Mouse (Mus musculus): ENCODE measurements around the gene Tmem217.

Gene Tmem217

GRCm38 (mm10) chr17:29488257-29488977 lies 63.8 kb downstream of the Tmem217 start:
- no peak for DNase-seq (ENCODE audit: low spot score in 2 of 2)

DNA sequence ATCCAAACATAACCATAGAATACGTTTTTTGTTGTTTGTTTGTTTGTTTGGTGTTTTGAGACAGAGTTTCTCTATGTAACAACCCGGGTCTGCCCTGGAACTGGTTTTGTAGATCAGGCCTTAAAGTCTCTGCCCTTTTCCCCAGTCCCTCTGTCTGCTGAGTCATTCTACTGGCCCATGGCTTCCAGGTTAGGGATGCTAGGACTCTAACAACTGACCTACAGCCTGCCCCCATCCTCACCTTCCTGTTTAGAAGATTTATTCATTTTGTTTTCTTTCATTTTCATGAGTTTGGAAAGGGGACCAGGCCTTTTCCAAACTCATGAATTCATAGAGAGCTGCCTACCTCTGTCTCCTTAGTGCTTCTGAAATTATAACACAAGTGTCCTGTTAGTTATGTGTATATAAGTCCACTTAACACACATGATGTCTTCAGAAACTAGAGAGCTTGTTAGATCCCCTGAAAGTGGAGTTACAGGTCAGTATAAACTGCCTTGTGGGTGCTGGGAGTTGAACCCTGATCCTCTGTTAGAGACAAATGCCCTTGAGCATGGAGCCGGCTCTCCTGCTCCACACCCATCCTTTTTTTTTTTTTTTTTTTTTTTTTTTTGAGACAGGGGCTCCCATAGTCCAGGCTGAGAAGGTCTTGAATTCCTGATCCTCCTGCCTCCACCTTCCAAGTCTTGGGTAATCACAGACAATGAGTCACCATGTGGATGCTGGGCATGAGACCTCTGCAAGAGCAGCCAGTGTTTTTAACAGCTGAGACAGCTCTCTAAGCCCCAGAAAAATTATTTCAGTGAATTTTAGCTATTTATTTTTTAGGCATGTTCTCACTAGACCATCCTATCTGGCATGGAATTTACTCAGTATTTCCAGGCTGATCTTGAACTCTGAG lies 66.6 kb downstream of the Tmem217 start:
- DNase-seq (ENCODE audit: low spot score in 2 of 2) = no peak

DNA sequence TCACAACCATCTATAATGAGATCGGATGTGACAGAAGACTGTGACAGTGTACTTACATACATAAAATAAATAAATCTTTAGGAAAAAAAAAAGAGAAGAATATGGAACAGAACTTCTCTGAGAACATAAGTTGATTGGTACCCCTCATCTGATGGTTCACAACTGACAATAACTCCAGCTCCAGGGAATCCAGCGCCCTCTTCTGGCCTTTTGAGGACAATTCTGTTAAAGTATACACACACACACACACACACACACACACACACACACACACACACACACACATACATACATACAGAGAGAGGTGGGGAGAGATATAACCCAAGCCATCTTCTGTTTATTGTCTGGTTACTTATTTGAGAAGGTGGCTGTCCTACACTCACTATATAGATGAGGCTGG lies 67.8 kb downstream of the Tmem217 start:
- DNase-seq (ENCODE audit: low spot score in 2 of 2) = no peak

DNA sequence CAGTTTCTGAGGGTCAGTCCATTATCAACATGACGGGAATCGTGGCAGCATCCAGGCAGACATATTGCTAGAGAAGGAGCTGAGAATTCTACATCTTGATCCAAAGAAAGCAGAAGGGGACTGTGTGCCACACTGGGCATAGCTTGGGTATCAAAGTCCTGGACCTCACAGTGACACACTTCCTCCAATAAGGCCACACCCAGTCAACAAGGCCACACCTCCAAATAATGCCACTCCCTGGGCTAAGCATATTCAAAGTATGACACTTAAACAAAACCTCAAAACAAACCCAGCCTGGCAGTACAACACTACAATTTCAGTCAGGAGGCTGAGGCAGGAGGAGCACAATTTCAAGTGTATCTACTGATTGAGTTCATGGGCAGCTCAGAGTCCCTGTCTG lies 68.9 kb downstream of the Tmem217 start:
- DNase-seq (ENCODE audit: low spot score in 2 of 2) = no peak

DNA sequence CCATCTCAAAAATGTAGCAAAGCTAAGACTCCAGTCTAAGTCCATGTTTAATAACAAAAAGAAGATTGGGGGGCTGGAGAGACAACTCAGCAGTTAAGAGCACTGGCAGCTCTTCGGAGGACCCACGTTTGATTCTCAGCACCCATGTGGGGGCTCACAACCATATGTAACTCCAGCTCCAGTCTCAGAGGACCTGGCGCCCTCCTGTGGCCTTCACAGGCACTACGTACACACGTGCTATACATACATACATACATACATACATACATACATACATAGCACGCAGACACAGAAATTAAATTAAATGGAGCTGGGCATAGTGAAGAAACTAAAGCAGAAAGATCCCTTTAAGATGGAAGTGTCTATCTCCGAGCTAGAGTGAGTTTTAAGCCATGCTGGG lies 69.6 kb downstream of the Tmem217 start:
- no peak for DNase-seq (ENCODE audit: low spot score in 2 of 2)

DNA sequence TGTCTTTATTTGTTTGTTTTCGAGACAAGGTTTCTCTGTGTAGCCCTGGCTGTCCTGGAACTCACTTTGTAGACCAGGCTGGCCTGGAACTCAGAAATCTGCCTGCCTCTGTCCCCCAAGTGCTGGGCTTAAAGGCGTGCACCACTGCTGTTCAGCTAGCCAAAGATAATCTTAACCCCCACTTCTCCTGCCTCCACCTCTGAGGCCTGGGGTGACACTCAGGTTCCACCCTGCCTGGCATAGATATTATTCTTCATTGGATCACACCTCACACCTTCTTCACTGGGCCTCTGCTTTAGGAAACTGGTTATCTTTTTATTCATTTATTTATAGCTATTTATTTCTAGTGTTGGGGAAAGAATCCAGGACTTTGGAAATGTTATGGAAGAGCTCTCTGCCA lies 71.9 kb downstream of the Tmem217 start:
- no peak for DNase-seq (ENCODE audit: low spot score in 2 of 2)

DNA sequence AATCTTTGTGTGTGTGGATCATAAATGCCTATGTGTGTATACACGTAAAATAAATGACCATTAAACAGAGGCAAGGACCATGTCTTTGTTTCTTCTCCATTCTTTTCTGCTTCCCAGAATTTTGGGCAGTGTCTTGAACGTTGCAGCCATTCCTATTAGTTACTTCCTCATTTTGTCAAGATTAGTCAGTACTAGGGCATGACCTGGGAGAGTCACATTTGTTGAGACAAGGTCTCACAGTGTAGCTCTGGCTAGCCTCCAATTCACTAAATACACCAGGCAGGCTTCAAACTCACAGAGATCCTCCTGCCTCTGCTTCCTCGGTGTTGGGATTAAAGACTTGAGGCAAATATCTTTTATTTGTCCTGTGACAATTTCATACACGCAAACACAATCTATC lies 73.9 kb downstream of the Tmem217 start:
- no peak for DNase-seq (ENCODE audit: low spot score in 2 of 2)

DNA sequence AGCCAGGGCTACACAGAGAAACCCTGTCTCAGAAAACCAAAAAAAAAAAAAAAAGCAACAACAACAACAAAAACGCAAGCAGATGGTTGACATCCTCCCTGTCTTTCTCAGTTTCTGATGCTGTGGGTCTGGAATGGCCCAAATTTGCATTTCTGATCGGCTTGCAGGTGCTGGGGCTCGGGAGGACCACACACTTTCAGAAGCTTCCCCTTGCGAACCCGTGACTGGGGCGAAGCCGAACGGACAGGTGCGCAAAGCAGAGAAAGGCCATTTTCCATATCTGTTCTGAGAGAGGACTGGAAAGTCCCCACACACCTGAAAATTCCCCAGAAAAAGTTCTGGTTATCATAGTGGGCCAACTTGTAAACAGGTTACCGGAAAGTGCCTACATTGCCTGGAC lies 74.8 kb downstream of the Tmem217 start:
- DNase-seq (ENCODE audit: low spot score in 2 of 2) = no peak

DNA sequence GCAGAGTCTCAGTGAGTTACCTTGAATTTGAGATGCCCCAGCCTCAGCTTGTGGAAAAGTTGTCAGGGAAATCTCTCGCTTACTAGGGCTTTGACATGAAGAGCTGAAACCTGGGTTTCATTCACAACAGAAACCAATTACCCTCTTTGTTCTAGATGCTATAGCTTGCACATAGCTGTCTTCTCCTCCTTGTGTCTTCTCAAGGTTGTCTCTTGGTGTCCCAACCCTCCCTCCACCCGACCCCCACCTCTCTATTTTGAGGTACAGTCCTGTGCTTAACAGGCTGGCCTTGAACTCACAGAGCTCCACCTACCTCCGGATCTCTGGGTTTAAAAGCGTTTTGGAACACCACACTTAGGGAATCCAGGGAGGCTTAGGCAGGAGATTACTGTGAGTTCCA lies 75.7 kb downstream of the Tmem217 start:
- no peak for DNase-seq (ENCODE audit: low spot score in 2 of 2)
